Mouse (Mus musculus) embryonic facial prominence, embryonic 12.5 days (tissue): ENCODE data around the gene Sae1. TPM values are rescaled to one million over a fixed set of nuclear protein-coding genes. Genes with fewer than 3 reads are reported as not detected.

Experiments
- ATAC-seq: fragments of 200-750 bp; cut with Nextera tagmentation; 2 replicates; pipeline ENCODE4 v1.8.0; 2017; ENCODE audit not compliant: insufficient number of reproducible peaks, insufficient read depth, low FRiP score, low TSS enrichment
- H3K27ac ChIP-seq: fragments of 300-500 bp; sonication (generic); 2 replicates; pipeline ENCODE4 v1.5.1; 2016; ENCODE audit warnings: mild to moderate bottlenecking
- H3K27me3 ChIP-seq: fragments of 300-500 bp; sonication (generic); 2 replicates; pipeline ENCODE4 v1.6.1; 2016; ENCODE audit warnings: mild to moderate bottlenecking, moderate library complexity
- H3K36me3 ChIP-seq: fragments of 300-500 bp; sonication (generic); 2 replicates; pipeline ENCODE4 v1.6.1; 2016; ENCODE audit warnings: mild to moderate bottlenecking
- H3K4me1 ChIP-seq: fragments of 300-500 bp; sonication (generic); 2 replicates; pipeline ENCODE4 v1.6.1; 2016
- H3K4me2 ChIP-seq: fragments of 300-500 bp; sonication (generic); replicated peaks from 2 replicates; pipeline ENCODE4 v1.6.1; 2016; ENCODE audit warnings: mild to moderate bottlenecking, moderate library complexity
- H3K4me3 ChIP-seq: fragments of 300-500 bp; sonication (generic); 2 replicates; pipeline ENCODE4 v1.5.1; 2016; ENCODE audit warnings: mild to moderate bottlenecking
- H3K9ac ChIP-seq: fragments of 300-500 bp; sonication (generic); 2 replicates; pipeline ENCODE4 v1.6.1; 2016; ENCODE audit warnings: mild to moderate bottlenecking, moderate library complexity
- H3K9me3 ChIP-seq: fragments of 300-500 bp; sonication (generic); 2 replicates; pipeline ENCODE4 v1.6.1; 2016; ENCODE audit warnings: mild to moderate bottlenecking, moderate library complexity
- WGBS: fragments of 180-500 bp; shearing (Covaris S2); methylation state at CpG from one replicate; pipeline ENCODE4 v1.1.7; 2016; 5-methylcytosine and 5-hydroxymethylcytosine counted together
- polyA plus RNA-seq: library from polyadenylated mRNA; unstranded; fragments of >200 nt; fragmentation: Nextera tagmentation; extraction: Ambion mirVana; gene quantifications from 2 replicates; pipeline ENCODE4 v1.2.1, GENCODE M21; 2016

The Sae1 gene
- polyA plus RNA-seq, 1 experiment from 2014 or later, result 405 TPM

GRCm38 (mm10) chr7:16370596-16370995 lies 17.0 kb downstream of the Sae1 start:
- H3K27me3 ChIP-seq, result no peaks in the 10 kb centered on the region
- no peak overlapping the region for H3K9ac ChIP-seq
- H3K9me3 ChIP-seq, result no peaks in the 10 kb centered on the region
- no peak overlapping the region for H3K4me3 ChIP-seq
- no peaks in the 10 kb centered on the region for H3K4me1 ChIP-seq
- ATAC-seq, result no peak
- H3K36me3 ChIP-seq, result peaks cover 87% of the 10 kb centered on the region
- 96% methylated on average over 2 of the region's 2 CpGs for WGBS
- H3K27ac ChIP-seq, result no peak overlapping the region
- no peak overlapping the region for H3K4me2 ChIP-seq

GRCm38 (mm10) chr7:16368835-16369234 lies 18.8 kb downstream of the Sae1 start:
- Histone ChIP-seq H3K4me2 (no peak overlapping the region), H3K36me3 (peaks cover 88% of the 10 kb centered on the region), H3K27ac (no peak overlapping the region), H3K4me1 (no peaks in the 10 kb centered on the region), H3K9me3 (no peaks in the 10 kb centered on the region), H3K4me3 (no peak overlapping the region), H3K27me3 (no peaks in the 10 kb centered on the region), H3K9ac (no peak overlapping the region)
- 84% methylated on average over 2 of the region's 2 CpGs for WGBS
- ATAC-seq, result no peak

- H3K4me2 ChIP-seq, result no peak overlapping the region
- H3K27me3 ChIP-seq, result no peaks in the 10 kb centered on the region
- H3K4me1 ChIP-seq, result no peaks in the 10 kb centered on the region
- H3K9ac ChIP-seq, result no peak overlapping the region
- peaks cover 89% of the 10 kb centered on the region for H3K36me3 ChIP-seq
- no peak for ATAC-seq
- H3K9me3 ChIP-seq, result no peaks in the 10 kb centered on the region
- no peak overlapping the region for H3K27ac ChIP-seq
- 81% methylated on average over 4 of the region's 4 CpGs for WGBS
- H3K4me3 ChIP-seq, result no peak overlapping the region
These were observed 20.9 kb downstream of the Sae1 start for GRCm38 (mm10) chr7:16366669-16367068.

GRCm38 (mm10) chr7:16366133-16366646 lies 21.4 kb downstream of the Sae1 start:
- H3K4me1 ChIP-seq, result no peaks in the 10 kb centered on the region
- no peaks in the 10 kb centered on the region for H3K9me3 ChIP-seq
- no peaks in the 10 kb centered on the region for H3K27me3 ChIP-seq
- no peak overlapping the region for H3K9ac ChIP-seq
- no peak overlapping the region for H3K4me2 ChIP-seq
- 79% methylated on average over 10 of the region's 10 CpGs for WGBS
- H3K36me3 ChIP-seq, result peaks cover 88% of the 10 kb centered on the region
- H3K27ac ChIP-seq, result no peak overlapping the region
- no peak overlapping the region for H3K4me3 ChIP-seq
- no peak for ATAC-seq

- no peak overlapping the region for H3K9ac ChIP-seq
- no peak overlapping the region for H3K4me3 ChIP-seq
- H3K4me1 ChIP-seq, result no peaks in the 10 kb centered on the region
- H3K9me3 ChIP-seq, result no peaks in the 10 kb centered on the region
- no peak for ATAC-seq
- peaks cover 76% of the 10 kb centered on the region for H3K36me3 ChIP-seq
- WGBS, result 62% methylated on average over 4 of the region's 4 CpGs
- no peak overlapping the region for H3K27ac ChIP-seq
- no peak overlapping the region for H3K4me2 ChIP-seq
- H3K27me3 ChIP-seq, result no peaks in the 10 kb centered on the region
These were observed 22.6 kb downstream of the Sae1 start for GRCm38 (mm10) chr7:16364901-16365500.

GRCm38 (mm10) chr7:16364319-16364718 lies 23.3 kb downstream of the Sae1 start:
- 90% methylated on average over 1 of the region's 1 CpGs for WGBS
- no peak overlapping the region for H3K9ac ChIP-seq
- H3K9me3 ChIP-seq, result no peaks in the 10 kb centered on the region
- H3K36me3 ChIP-seq, result peaks cover 69% of the 10 kb centered on the region
- H3K4me2 ChIP-seq, result no peak overlapping the region
- H3K4me1 ChIP-seq, result no peaks in the 10 kb centered on the region
- no peak for ATAC-seq
- no peaks in the 10 kb centered on the region for H3K27me3 ChIP-seq
- no peak overlapping the region for H3K4me3 ChIP-seq
- H3K27ac ChIP-seq, result no peak overlapping the region

GRCm38 (mm10) chr7:16357602-16358001 lies 30.0 kb downstream of the Sae1 start:
- peaks cover 59% of the 10 kb centered on the region for H3K36me3 ChIP-seq
- no peak for ATAC-seq

GRCm38 (mm10) chr7:16355854-16356594 lies 31.6 kb downstream of the Sae1 start:
- Histone ChIP-seq H3K4me2 (no peak overlapping the region), H3K9me3 (no peaks in the 10 kb centered on the region), H3K27me3 (no peaks in the 10 kb centered on the region), H3K9ac (no peak overlapping the region), H3K27ac (no peak overlapping the region), H3K36me3 (peaks cover 64% of the 10 kb centered on the region), H3K4me1 (no peaks in the 10 kb centered on the region), H3K4me3 (no peak overlapping the region)
- no peak for ATAC-seq
- 98% methylated on average over 3 of the region's 3 CpGs for WGBS

More at GRCm38 (mm10) chr7:16357602-16358001, 30.0 kb downstream of the Sae1 start:
- no peak overlapping the region for H3K4me2 ChIP-seq
- no peaks in the 10 kb centered on the region for H3K27me3 ChIP-seq
- no peak overlapping the region for H3K27ac ChIP-seq
- H3K4me3 ChIP-seq, result no peak overlapping the region
- no peaks in the 10 kb centered on the region for H3K4me1 ChIP-seq
- H3K9me3 ChIP-seq, result no peaks in the 10 kb centered on the region
- no peak overlapping the region for H3K9ac ChIP-seq
- 92% methylated on average over 3 of the region's 3 CpGs for WGBS

- Histone ChIP-seq H3K4me3 (no peak overlapping the region), H3K27me3 (no peaks in the 10 kb centered on the region), H3K4me2 (no peak overlapping the region), H3K27ac (no peak overlapping the region), H3K4me1 (no peaks in the 10 kb centered on the region), H3K9me3 (no peaks in the 10 kb centered on the region), H3K9ac (no peak overlapping the region), H3K36me3 (peaks cover 55% of the 10 kb centered on the region)
- no peak for ATAC-seq
- 91% methylated on average over 5 of the region's 5 CpGs for WGBS
These were observed 37.6 kb downstream of the Sae1 start for GRCm38 (mm10) chr7:16349999-16350398.

- Histone ChIP-seq H3K27me3 (no peaks in the 10 kb centered on the region), H3K4me2 (no peak overlapping the region), H3K9me3 (no peaks in the 10 kb centered on the region), H3K4me3 (no peak overlapping the region), H3K36me3 (peaks cover 40% of the 10 kb centered on the region), H3K27ac (no peak overlapping the region), H3K9ac (no peak overlapping the region), H3K4me1 (no peaks in the 10 kb centered on the region)
- WGBS, result 84% methylated on average over 4 of the region's 4 CpGs
- ATAC-seq, result no peak
These were observed 42.3 kb downstream of the Sae1 start for GRCm38 (mm10) chr7:16345297-16345696.

- Histone ChIP-seq H3K9ac (no peak overlapping the region), H3K4me1 (no peaks in the 10 kb centered on the region), H3K4me2 (no peak overlapping the region), H3K27me3 (no peaks in the 10 kb centered on the region), H3K27ac (no peak overlapping the region), H3K9me3 (no peaks in the 10 kb centered on the region), H3K4me3 (no peak overlapping the region), H3K36me3 (peaks cover 37% of the 10 kb centered on the region)
- no peak for ATAC-seq
- 89% methylated on average over 3 of the region's 3 CpGs for WGBS
These were observed 43.0 kb downstream of the Sae1 start for GRCm38 (mm10) chr7:16344598-16344997.

- no peak overlapping the region for H3K4me3 ChIP-seq
- H3K36me3 ChIP-seq, result peaks cover 55% of the 10 kb centered on the region
- H3K9ac ChIP-seq, result no peak overlapping the region
- H3K27ac ChIP-seq, result no peak overlapping the region
- no peaks in the 10 kb centered on the region for H3K27me3 ChIP-seq
- H3K9me3 ChIP-seq, result no peaks in the 10 kb centered on the region
- ATAC-seq, result no peak
- no peaks in the 10 kb centered on the region for H3K4me1 ChIP-seq
- H3K4me2 ChIP-seq, result no peak overlapping the region
- 78% methylated on average over 2 of the region's 2 CpGs for WGBS
These were observed 49.9 kb downstream of the Sae1 start for GRCm38 (mm10) chr7:16337733-16338132.
